Mouse (Mus musculus) ES-E14 (cell line): ENCODE data around the gene Mcfd2.
"Not testable (repeated sequence)": the region's sequence is repeated elsewhere in the genome, so short reads cannot be mapped to it uniquely, and the experiment has no call there.

Experiments used
- CHD2 ChIP-seq: IDR thresholded peaks from 2 replicates; pipeline ENCODE4 v1.6.1; 2014; ENCODE audit warnings: mild to moderate bottlenecking, low read depth, low read length, inconsistent platforms
- HCFC1 ChIP-seq: IDR thresholded peaks from 2 replicates; pipeline ENCODE4 v1.6.1; 2012; ENCODE audit warnings: low read length, inconsistent platforms, borderline replicate concordance; ENCODE audit not compliant: insufficient read depth
- MAFK ChIP-seq: IDR thresholded peaks from 2 replicates; pipeline ENCODE4 v1.6.1; 2014; ENCODE audit warnings: mild to moderate bottlenecking, low read depth, low read length, inconsistent platforms; ENCODE audit not compliant: insufficient read depth
- ZC3H11A ChIP-seq: IDR thresholded peaks from 2 replicates; pipeline ENCODE4 v1.6.1; 2012; ENCODE audit warnings: low read depth, mild to moderate bottlenecking, inconsistent platforms, low read length, borderline replicate concordance
- ZNF384 ChIP-seq: IDR thresholded peaks from 2 replicates; pipeline ENCODE4 v1.6.1; 2012; ENCODE audit warnings: low read depth, low read length, inconsistent platforms

DNA sequence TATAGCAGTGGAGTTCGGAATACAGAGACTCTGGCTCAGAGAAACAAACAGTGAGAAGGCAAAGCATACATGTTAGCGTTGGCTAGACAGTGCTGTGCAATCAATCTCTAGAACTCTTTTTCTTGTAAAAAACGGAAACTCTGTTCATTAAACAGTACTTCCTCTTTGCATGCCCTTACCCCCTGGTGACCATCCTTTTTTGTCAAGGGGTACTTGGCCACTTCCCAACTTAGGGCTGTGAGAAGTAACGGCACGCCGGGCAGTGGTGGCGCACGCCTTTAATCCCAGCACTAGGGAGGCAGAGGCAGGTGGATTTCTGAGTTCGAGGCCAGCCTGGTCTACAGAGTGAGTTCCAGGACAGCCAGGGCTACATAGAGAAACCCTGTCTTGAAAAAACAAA lies 35.9 kb upstream of the Mcfd2 start:
- TF ChIP-seq ZC3H11A, MAFK, ZNF384, HCFC1, CHD2: not testable (repeated sequence)
